ENCODE assay signal across 8 mouse cellular contexts in genomic region chr14:79481339-79482151, GRCm38 (mm10). TPM values are rescaled to one million over a fixed set of nuclear protein-coding genes. Genes with fewer than 3 reads are reported as not detected.
DNase-seq lines count a peak whose midpoint lies in the region; ATAC-seq and TF ChIP-seq lines count a peak whose summit lies in the region.

Gene Wbp4 (minus strand): TSS chr14:79481520.

- WGBS in embryonic facial prominence, embryonic 13.5 days, result under 1% methylated on average over 74 of the region's 86 CpGs
- under 1% methylated on average over 85 of the region's 86 CpGs for WGBS in heart, adult 2 months
- WGBS in kidney, adult 2 months, result under 1% methylated on average over 86 of the region's 86 CpGs
- WGBS in limb, embryonic 12.5 days, result under 1% methylated on average over 80 of the region's 86 CpGs
- under 1% methylated on average over 79 of the region's 86 CpGs for WGBS in midbrain, embryonic 14.5 days

- peaks cover 14% of the 10 kb centered on the region for H3K79me2 ChIP-seq in heart, adult 2 months (replicated peaks; ENCODE audit: control insufficient read depth, insufficient read depth, low read length)

- TF ChIP-seq EP300 in heart, adult 2 months (IDR thresholded peaks at IDR 0.05; ENCODE audit: insufficient read depth, low read depth, low read length), result peak; percentile 81

- peak within 1 kb of the TSS; percentile 90 for H3K9ac ChIP-seq in embryonic facial prominence, embryonic 13.5 days
- H3K9ac ChIP-seq in heart, adult 2 months (ENCODE audit: low read depth, low read length), result peak within 1 kb of the TSS; percentile 97
- H3K9ac ChIP-seq in limb, embryonic 12.5 days (replicated peaks), result peak within 1 kb of the TSS; percentile 98
- peak within 1 kb of the TSS; percentile 96 for H3K9ac ChIP-seq in midbrain, embryonic 14.5 days (replicated peaks; ENCODE audit: low read length)

- peak; percentile 89 for ATAC-seq in embryonic facial prominence, embryonic 13.5 days (ENCODE audit: insufficient number of reproducible peaks, insufficient read depth, low FRiP score, low TSS enrichment, low read depth)
- ATAC-seq in limb, embryonic 12.5 days (ENCODE audit: insufficient number of reproducible peaks, insufficient read depth, low FRiP score, low TSS enrichment, low read depth), result peak; percentile 93
- peak; percentile 93 for ATAC-seq in midbrain, embryonic 14.5 days (ENCODE audit: low FRiP score, low TSS enrichment)

- H3K36me3 ChIP-seq in embryonic facial prominence, embryonic 13.5 days, result peaks cover 13% of the 10 kb centered on the region
- H3K36me3 ChIP-seq in heart, adult 2 months (ENCODE audit: control insufficient read depth, insufficient read depth, low read length), result peaks cover 4% of the 10 kb centered on the region
- no peaks in the 10 kb centered on the region for H3K36me3 ChIP-seq in kidney, adult 2 months (ENCODE audit: control insufficient read depth, insufficient read depth, low read length)
- peaks cover 24% of the 10 kb centered on the region for H3K36me3 ChIP-seq in limb, embryonic 12.5 days
- peaks cover 5% of the 10 kb centered on the region for H3K36me3 ChIP-seq in midbrain, embryonic 14.5 days (ENCODE audit: control insufficient read depth, insufficient read depth, low read length)

- intact Hi-C loops in heart, adult 2 months (cut with DNase I), result loop anchor here (2.0 kb wide), 4 partner anchors 29 to 105 kb away; partner anchors contain the start of gene Sugt1

- no peak for TF ChIP-seq CTCF in heart, adult 2 months (IDR thresholded peaks at IDR 0.05)
- TF ChIP-seq CTCF in kidney, adult 2 months (conservative IDR thresholded peaks at IDR 0.05; ENCODE audit: insufficient read depth, insufficient read length, low read depth, low read length), result no peak

- no peaks in the 10 kb centered on the region for H3K9me3 ChIP-seq in embryonic facial prominence, embryonic 13.5 days
- no peaks in the 10 kb centered on the region for H3K9me3 ChIP-seq in limb, embryonic 12.5 days
- H3K9me3 ChIP-seq in midbrain, embryonic 14.5 days (ENCODE audit: control insufficient read depth, low read length), result no peaks in the 10 kb centered on the region

- H3K4me1 ChIP-seq in embryonic facial prominence, embryonic 13.5 days, result peaks cover 39% of the 10 kb centered on the region
- H3K4me1 ChIP-seq in heart, adult 2 months (ENCODE audit: control insufficient read depth, insufficient read depth, low read length), result peaks cover 19% of the 10 kb centered on the region
- peaks cover 22% of the 10 kb centered on the region for H3K4me1 ChIP-seq in kidney, adult 2 months (ENCODE audit: control insufficient read depth, insufficient read depth, low read length)
- peaks cover 37% of the 10 kb centered on the region for H3K4me1 ChIP-seq in limb, embryonic 12.5 days (replicated peaks)
- H3K4me1 ChIP-seq in midbrain, embryonic 14.5 days (ENCODE audit: control insufficient read depth, insufficient read depth, low read length), result peaks cover 21% of the 10 kb centered on the region

- H3K27me3 ChIP-seq in embryonic facial prominence, embryonic 13.5 days, result no peaks in the 10 kb centered on the region
- no peaks in the 10 kb centered on the region for H3K27me3 ChIP-seq in heart, adult 2 months (ENCODE audit: control insufficient read depth, insufficient read depth, low read length)
- H3K27me3 ChIP-seq in kidney, adult 2 months (replicated peaks; ENCODE audit: control insufficient read depth, insufficient read depth, low read length), result no peaks in the 10 kb centered on the region
- H3K27me3 ChIP-seq in limb, embryonic 12.5 days, result no peaks in the 10 kb centered on the region
- 0 out of 2 replicates have a peak, but pooled peaks cover 2% of the 10 kb centered on the region for H3K27me3 ChIP-seq in midbrain, embryonic 14.5 days (ENCODE audit: control insufficient read depth, insufficient read depth, low read length)

- peak; percentile 53; the same call in 1 of the 2 replicates for TF ChIP-seq POLR2A in heart, adult 2 months (IDR thresholded peaks at IDR 0.05; ENCODE audit: insufficient read depth, low read depth, low read length)
- no peak for TF ChIP-seq POLR2A in kidney, adult 2 months (IDR thresholded peaks at IDR 0.05; ENCODE audit: low read depth, low read length)

- peak; percentile 95 for DNase-seq in 416B (ENCODE audit: low read depth)
- peak; percentile 86 to 87 for DNase-seq in adrenal gland, postnatal 4 days (ENCODE audit: low spot score in 2 of 2)
- DNase-seq in heart, adult 2 months, result peak; percentile 94 to 95
- peak; percentile 92 for DNase-seq in kidney, adult 2 months
- DNase-seq in midbrain, embryonic 14.5 days, result peak; percentile 97
- DNase-seq in spleen, adult 12 weeks (ENCODE audit: low spot score), result peak; percentile 93

- peak within 1 kb of the TSS; percentile 79 for H3K4me2 ChIP-seq in embryonic facial prominence, embryonic 13.5 days
- peak within 1 kb of the TSS; percentile 71 for H3K4me2 ChIP-seq in limb, embryonic 12.5 days
- peak within 1 kb of the TSS; percentile 64 for H3K4me2 ChIP-seq in midbrain, embryonic 14.5 days (ENCODE audit: low read length)

- H3K27ac ChIP-seq in embryonic facial prominence, embryonic 13.5 days, result peak within 1 kb of the TSS; percentile 99
- H3K27ac ChIP-seq in heart, adult 2 months, result peak within 1 kb of the TSS; percentile 100
- H3K27ac ChIP-seq in kidney, adult 2 months (ENCODE audit: insufficient read depth, low read depth, low read length), result peak within 1 kb of the TSS; percentile 97
- peak within 1 kb of the TSS; percentile 100 for H3K27ac ChIP-seq in limb, embryonic 12.5 days
- H3K27ac ChIP-seq in midbrain, embryonic 14.5 days (replicated peaks; ENCODE audit: low read depth, low read length), result peak within 1 kb of the TSS; percentile 100

- H3K4me3 ChIP-seq in embryonic facial prominence, embryonic 13.5 days, result peak within 1 kb of the TSS; percentile 69
- H3K4me3 ChIP-seq in heart, adult 2 months, result peak within 1 kb of the TSS; percentile 100
- H3K4me3 ChIP-seq in kidney, adult 2 months (ENCODE audit: insufficient read depth, low read depth, low read length), result peak within 1 kb of the TSS; percentile 71
- H3K4me3 ChIP-seq in limb, embryonic 12.5 days (replicated peaks), result peak within 1 kb of the TSS; percentile 90
- peak within 1 kb of the TSS; percentile 92 for H3K4me3 ChIP-seq in midbrain, embryonic 14.5 days (replicated peaks; ENCODE audit: low read depth, low read length)

RNA-seq across cellular contexts. Expression of gene Wbp4, which starts in this region (rescaled TPM):
- total RNA-seq in adrenal gland, postnatal 4 days (2021), result 10 to 100 TPM; 44.8 to 46.7 TPM
- polyA plus RNA-seq in embryonic facial prominence, embryonic 13.5 days (2015; fragmentation: Nextera tagmentation; extraction: Ambion mirVana), result 53.6 and 54.2 TPM in 2 replicates
- total RNA-seq in heart, adult 2 months (2021), result 10 to 100 TPM; 22.0 to 22.7 TPM
- polyA plus RNA-seq in heart, adult 2 months (2012; rRNA removed), result 3.7 and 7.0 TPM in 2 replicates
- polyA plus RNA-seq in kidney, adult 2 months (2012; rRNA removed), result 4.7 and 5.0 TPM in 2 replicates
- polyA plus RNA-seq in limb, embryonic 12.5 days (2016; fragmentation: Nextera tagmentation; extraction: Ambion mirVana), result 48.6 and 53.2 TPM in 2 replicates
- polyA plus RNA-seq in midbrain, embryonic 14.5 days (2014; fragmentation: Nextera tagmentation; extraction: Ambion mirVana), result 44.8 and 52.6 TPM in 2 replicates

Comparison
In these comparisons a context has a peak if more than half of its experiments do, and no peak if none do; other contexts are left out.
1. Peak in every context shown above with its lines: DNase-seq, ATAC-seq, H3K4me3 ChIP-seq and H3K27ac ChIP-seq.